Mouse (Mus musculus) liver, embryonic 12.5 days (tissue): ENCODE data around the gene Olfr283. TPM values are rescaled to one million over a fixed set of nuclear protein-coding genes. Genes with fewer than 3 reads are reported as not detected.

Experiments used
- ATAC-seq: fragments of 200-750 bp; cut with Nextera tagmentation; 2 replicates; pipeline ENCODE4 v1.8.0; 2017; ENCODE audit warnings: moderate number of reproducible peaks, mild to moderate bottlenecking, moderate library complexity
- H3K27ac ChIP-seq: fragments of 300-500 bp; sonication (generic); 2 replicates; pipeline ENCODE4 v1.5.1; 2016; ENCODE audit warnings: mild to moderate bottlenecking
- H3K27me3 ChIP-seq: fragments of 300-500 bp; sonication (generic); replicated peaks from 2 replicates; pipeline ENCODE4 v1.6.1; 2016; ENCODE audit warnings: mild to moderate bottlenecking, moderate library complexity
- H3K36me3 ChIP-seq: fragments of 300-500 bp; sonication (generic); 2 replicates; pipeline ENCODE4 v1.6.1; 2016; ENCODE audit warnings: mild to moderate bottlenecking, moderate library complexity
- H3K4me1 ChIP-seq: fragments of 300-500 bp; sonication (generic); 2 replicates; pipeline ENCODE4 v1.6.1; 2016
- H3K4me2 ChIP-seq: fragments of 300-500 bp; sonication (generic); 2 replicates; pipeline ENCODE4 v1.6.1; 2016; ENCODE audit warnings: mild to moderate bottlenecking, moderate library complexity
- H3K4me3 ChIP-seq: fragments of 300-500 bp; sonication (generic); 2 replicates; pipeline ENCODE4 v1.5.1; 2016; ENCODE audit warnings: mild to moderate bottlenecking, moderate library complexity
- H3K9ac ChIP-seq: fragments of 300-500 bp; sonication (generic); 2 replicates; pipeline ENCODE4 v1.6.1; 2016; ENCODE audit warnings: mild to moderate bottlenecking, moderate library complexity
- H3K9me3 ChIP-seq: fragments of 300-500 bp; sonication (generic); replicated peaks from 2 replicates; pipeline ENCODE4 v1.6.1; 2016; ENCODE audit warnings: mild to moderate bottlenecking, moderate library complexity
- WGBS: fragments of 180-500 bp; shearing (Covaris S2); methylation state at CpG from one replicate; pipeline ENCODE4 v1.1.7; 2016; ENCODE audit not compliant: insufficient replicate concordance; 5-methylcytosine and 5-hydroxymethylcytosine counted together
- polyA plus RNA-seq: library from polyadenylated mRNA; unstranded; fragments of >200 nt; fragmentation: Nextera tagmentation; extraction: Ambion mirVana; gene quantifications from 2 replicates; pipeline ENCODE4 v1.2.1, GENCODE M21; 2016

Olfr283 gene
- polyA plus RNA-seq, 1 experiment from 2014 or later, result not detected

DNA sequence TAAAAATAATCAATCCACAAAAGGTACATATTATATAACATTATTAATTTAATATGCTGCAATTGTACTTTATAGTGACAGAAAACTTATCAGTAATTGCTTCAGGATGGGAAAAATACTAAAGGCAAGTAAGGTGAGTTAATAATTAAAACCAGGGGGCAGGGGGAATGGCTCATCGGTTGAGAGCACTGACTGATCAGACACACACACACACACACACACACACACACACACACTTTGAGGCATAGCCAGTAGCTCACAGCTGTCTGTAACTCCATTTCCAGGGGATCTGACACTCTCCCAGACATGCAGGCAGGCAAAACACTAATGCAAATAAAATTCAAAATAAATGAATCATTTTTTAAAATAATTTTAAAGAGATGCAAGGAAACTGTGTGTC, 16.4 kb upstream of the Olfr283 start:
- Histone ChIP-seq H3K27me3 (no peaks in the 10 kb centered on the region), H3K27ac (no peak overlapping the region), H3K36me3 (no peaks in the 10 kb centered on the region), H3K4me3 (no peak overlapping the region), H3K9me3 (no peaks in the 10 kb centered on the region), H3K4me1 (no peaks in the 10 kb centered on the region), H3K4me2 (no peak overlapping the region), H3K9ac (no peak overlapping the region)
- no peak for ATAC-seq
- 64% methylated on average over 1 of the region's 1 CpGs for whole genome bisulfite sequencing

DNA sequence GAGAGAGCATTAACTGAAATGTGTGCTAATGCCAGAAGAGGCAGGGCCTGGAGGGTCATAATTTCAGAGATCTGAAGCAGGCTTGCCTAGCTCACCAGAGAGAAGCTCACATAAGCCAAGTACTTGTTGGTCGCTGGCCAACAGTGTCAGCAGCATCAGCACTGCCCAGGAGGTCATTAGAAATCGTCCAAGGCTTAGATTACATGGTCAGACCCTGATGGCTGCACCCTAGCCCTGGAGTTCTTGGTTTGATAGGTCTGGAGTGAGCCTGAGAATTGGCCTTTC, 11.1 kb upstream of the Olfr283 start:
- no peaks in the 10 kb centered on the region for H3K9me3 ChIP-seq
- no peak for ATAC-seq
- no peak overlapping the region for H3K27ac ChIP-seq
- no peak overlapping the region for H3K4me3 ChIP-seq
- H3K27me3 ChIP-seq, result no peaks in the 10 kb centered on the region
- no peak overlapping the region for H3K4me2 ChIP-seq
- WGBS, result 29% methylated on average over 2 of the region's 2 CpGs
- H3K36me3 ChIP-seq, result no peaks in the 10 kb centered on the region
- H3K4me1 ChIP-seq, result no peaks in the 10 kb centered on the region
- no peak overlapping the region for H3K9ac ChIP-seq

DNA sequence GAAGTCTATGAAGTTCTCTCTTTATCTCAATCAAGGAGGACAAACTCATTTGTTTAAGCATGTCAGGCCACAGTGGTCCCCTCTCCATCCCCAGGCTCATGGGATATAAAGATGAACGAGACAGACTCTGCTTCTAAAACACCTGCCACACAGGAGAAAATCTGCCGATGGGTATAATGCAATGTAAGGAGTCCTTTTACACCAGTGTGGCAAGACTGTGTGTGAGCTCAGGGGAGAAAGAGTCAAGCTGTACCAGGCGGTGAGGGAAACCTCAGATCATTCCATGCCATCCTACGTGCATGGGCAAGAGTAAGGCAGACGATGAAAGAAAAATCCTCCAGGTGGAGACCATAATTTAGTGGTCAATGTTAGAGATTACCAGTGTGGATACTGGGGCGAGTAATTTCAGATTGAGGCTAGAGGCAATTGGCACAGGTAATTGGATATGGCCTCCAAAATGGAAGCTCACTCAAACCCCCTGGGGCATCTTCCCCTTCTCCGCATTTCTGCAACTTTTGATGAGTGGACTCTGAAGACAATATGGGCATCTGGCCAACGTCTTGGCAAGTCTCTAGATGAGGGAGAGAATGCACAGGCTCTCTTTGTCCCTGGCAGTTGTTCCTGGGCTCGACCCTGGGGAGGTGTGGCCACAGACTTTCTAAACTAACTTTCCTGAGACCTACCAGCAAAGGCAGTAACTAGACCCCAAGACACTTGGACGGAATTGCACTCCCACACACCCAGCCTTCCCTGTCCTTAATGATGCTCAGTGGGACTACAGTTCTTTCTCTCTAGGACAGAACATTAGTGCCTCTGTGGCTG, 10.5 kb upstream of the Olfr283 start:
- Histone ChIP-seq H3K4me1 (no peaks in the 10 kb centered on the region), H3K4me2 (no peak overlapping the region), H3K36me3 (no peaks in the 10 kb centered on the region), H3K27me3 (no peaks in the 10 kb centered on the region), H3K4me3 (no peak overlapping the region), H3K9me3 (no peaks in the 10 kb centered on the region), H3K27ac (no peak overlapping the region), H3K9ac (no peak overlapping the region)
- 57% methylated on average over 10 of the region's 10 CpGs for WGBS
- ATAC-seq, result no peak

DNA sequence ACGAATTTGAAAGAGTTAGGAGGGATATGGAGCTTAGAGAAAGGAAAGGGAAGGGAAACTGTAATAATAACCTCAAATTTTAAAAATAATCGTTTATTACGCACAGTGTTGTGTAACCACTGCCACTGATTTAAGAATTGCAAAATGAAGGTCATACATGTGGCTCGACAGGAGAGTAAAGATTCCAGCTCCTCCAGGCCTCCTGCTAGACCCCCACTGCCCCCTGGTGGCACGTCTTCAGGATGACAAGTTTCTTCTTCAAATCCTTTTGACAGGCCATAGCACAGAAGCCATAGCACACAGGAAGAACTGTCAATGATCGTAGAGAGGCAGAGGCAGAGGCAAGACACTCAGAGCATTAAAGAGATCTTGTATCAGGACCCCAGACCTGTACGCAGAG, 9.1 kb upstream of the Olfr283 start:
- no peak for ATAC-seq
- 26% methylated on average over 7 of the region's 7 CpGs for WGBS
- Histone ChIP-seq H3K27ac (no peak overlapping the region), H3K27me3 (no peaks in the 10 kb centered on the region), H3K4me1 (no peaks in the 10 kb centered on the region), H3K36me3 (no peaks in the 10 kb centered on the region), H3K9me3 (no peaks in the 10 kb centered on the region), H3K4me3 (no peak overlapping the region), H3K4me2 (no peak overlapping the region), H3K9ac (no peak overlapping the region)

DNA sequence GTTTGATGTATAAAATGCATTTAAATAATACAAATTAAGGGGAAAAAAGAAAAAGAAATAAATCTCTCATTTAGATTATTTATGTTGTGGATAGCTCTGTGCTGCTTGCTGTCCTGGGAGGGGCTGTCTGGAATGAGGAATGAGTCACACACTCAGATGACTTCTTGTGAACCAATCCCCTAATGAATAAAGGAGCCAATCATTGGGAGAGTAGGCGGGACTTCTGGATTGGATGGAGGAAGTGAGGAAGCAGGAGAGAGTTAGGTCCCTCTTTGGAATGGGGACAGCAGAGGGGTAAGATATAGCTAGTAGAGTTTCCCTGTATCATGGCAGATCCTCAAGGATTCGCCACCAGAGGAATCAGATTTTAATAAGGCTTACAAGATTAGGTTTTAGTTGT, 6.9 kb upstream of the Olfr283 start:
- H3K27ac ChIP-seq, result no peak overlapping the region
- no peaks in the 10 kb centered on the region for H3K36me3 ChIP-seq
- no peaks in the 10 kb centered on the region for H3K9me3 ChIP-seq
- no peak overlapping the region for H3K4me2 ChIP-seq
- H3K27me3 ChIP-seq, result no peaks in the 10 kb centered on the region
- H3K9ac ChIP-seq, result no peak overlapping the region
- WGBS, result 56% methylated on average over 2 of the region's 2 CpGs
- no peak overlapping the region for H3K4me3 ChIP-seq
- no peaks in the 10 kb centered on the region for H3K4me1 ChIP-seq
- ATAC-seq, result no peak

DNA sequence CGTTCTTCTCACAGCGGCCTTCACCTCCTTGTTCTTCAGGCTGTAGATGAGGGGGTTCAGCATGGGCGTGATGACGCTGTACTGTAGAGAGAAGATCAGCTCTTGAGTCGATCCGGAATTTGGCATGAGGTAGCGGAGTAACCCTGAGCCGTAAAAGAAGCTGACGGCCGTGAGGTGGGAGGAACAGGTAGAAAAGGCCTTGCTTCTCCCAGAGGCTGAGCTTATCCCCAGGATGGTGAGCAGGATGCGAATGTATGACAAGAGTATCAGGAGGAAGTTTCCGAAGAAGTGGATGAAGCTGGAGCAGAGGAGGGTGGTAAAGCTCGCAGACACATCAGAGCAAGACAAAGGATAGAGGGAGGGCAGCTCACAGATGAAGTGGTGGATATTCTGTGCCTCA, 2.5 kb downstream of the Olfr283 start:
- Histone ChIP-seq H3K4me1 (no peaks in the 10 kb centered on the region), H3K27me3 (no peaks in the 10 kb centered on the region), H3K27ac (no peak overlapping the region), H3K4me3 (no peak overlapping the region), H3K36me3 (no peaks in the 10 kb centered on the region), H3K9ac (no peak overlapping the region), H3K9me3 (no peaks in the 10 kb centered on the region), H3K4me2 (no peak overlapping the region)
- 84% methylated on average over 13 of the region's 13 CpGs for WGBS
- no peak for ATAC-seq

DNA sequence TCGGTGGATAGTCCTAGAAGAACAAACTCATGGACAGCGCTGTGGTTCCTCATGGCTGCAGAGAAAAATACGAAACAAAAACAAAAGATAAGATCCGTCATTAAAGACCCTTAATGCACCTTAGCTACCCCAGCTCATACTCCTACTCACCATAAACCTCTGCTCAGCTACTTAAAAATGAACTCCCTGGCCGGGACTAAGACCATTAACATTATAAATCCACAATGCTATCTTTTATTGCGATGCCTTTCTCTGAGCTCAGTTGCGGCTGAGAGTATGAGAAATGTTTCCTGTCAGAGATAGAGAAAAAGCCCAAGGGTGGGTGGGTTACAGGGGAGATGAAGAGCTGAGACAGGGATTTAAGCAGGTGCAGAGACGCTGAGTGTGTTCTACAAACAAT, 39.9 kb downstream of the Olfr283 start, which contains the start of gene Olfr284:
TSS of gene Olfr284 (minus strand) at position 101 of the 400 bp plus-strand sequence.
- H3K27me3 ChIP-seq, result no peaks in the 10 kb centered on the region
- H3K27ac ChIP-seq, result no peak within 1 kb of the TSS
- 75% methylated on average over 8 of the region's 8 CpGs for WGBS
- no peak within 1 kb of the TSS for H3K4me2 ChIP-seq
- no peak for ATAC-seq
- no peaks in the 10 kb centered on the region for H3K36me3 ChIP-seq
- no peaks in the 10 kb centered on the region for H3K9me3 ChIP-seq
- no peaks in the 10 kb centered on the region for H3K4me1 ChIP-seq
- no peak within 1 kb of the TSS for H3K4me3 ChIP-seq
- no peak within 1 kb of the TSS for H3K9ac ChIP-seq

Other genes starting within 250 kb of the Olfr283 start
- gene Asb8, start 215.3 kb downstream of the Olfr283 start, polyA plus RNA-seq, result 25.6 and 25.9 TPM in 2 replicates
- not detected in 2 replicates for gene Ccdc184, start 213.8 kb downstream of the Olfr283 start, polyA plus RNA-seq
- not detected in 2 replicates for gene Olfr288, start 185.4 kb downstream of the Olfr283 start, polyA plus RNA-seq
- not detected in 2 replicates for gene Gm44579, start 160.0 kb downstream of the Olfr283 start, polyA plus RNA-seq
- not detected in 2 replicates for gene Olfr287, start 159.9 kb downstream of the Olfr283 start, polyA plus RNA-seq
- not detected in 2 replicates for gene Olfr286, start 146.5 kb downstream of the Olfr283 start, polyA plus RNA-seq
- gene H1fnt, start 123.7 kb downstream of the Olfr283 start, polyA plus RNA-seq, result not detected in 2 replicates
- 0.20 TPM in 1 of 2 replicates, not detected in the other for gene Zfp641, start 84.8 kb downstream of the Olfr283 start, polyA plus RNA-seq
- gene Olfr285, start 63.6 kb downstream of the Olfr283 start, polyA plus RNA-seq, result not detected in 2 replicates
- not detected in 2 replicates for gene Olfr284, start 40.0 kb downstream of the Olfr283 start, polyA plus RNA-seq
- not detected in 2 replicates for gene Olfr282, start 50.3 kb upstream of the Olfr283 start, polyA plus RNA-seq
- gene Olfr281, start 71.6 kb upstream of the Olfr283 start, polyA plus RNA-seq, result not detected in 2 replicates
- gene OR5BS1P, start 89.0 kb upstream of the Olfr283 start, polyA plus RNA-seq, result not detected in 2 replicates
- gene Lalba, start 101.8 kb upstream of the Olfr283 start, polyA plus RNA-seq, result not detected in 2 replicates
- gene Olfr279, start 111.5 kb upstream of the Olfr283 start, polyA plus RNA-seq, result not detected in 2 replicates
- 78.4 and 78.5 TPM in 2 replicates for gene Kansl2, start 153.3 kb upstream of the Olfr283 start, polyA plus RNA-seq
- 34.4 and 35.5 TPM in 2 replicates for gene Ccnt1, start 190.0 kb upstream of the Olfr283 start, polyA plus RNA-seq
- gene 4930415O20Rik, start 190.1 kb upstream of the Olfr283 start, polyA plus RNA-seq, result not detected in 2 replicates
- gene Adcy6, start 229.1 kb upstream of the Olfr283 start, polyA plus RNA-seq, result 9.7 and 10.2 TPM in 2 replicates
- gene Cacnb3, start 249.9 kb upstream of the Olfr283 start, polyA plus RNA-seq, result 3.8 and 4.9 TPM in 2 replicates